Mouse (Mus musculus): ENCODE results near the gene Chchd3. TPM values are rescaled to one million over a fixed set of nuclear protein-coding genes. Genes with fewer than 3 reads are reported as not detected.
A peak's percentile ranks its signal among the peaks of the same experiment; 100 is the strongest.

Chchd3 gene
- total and polyA plus RNA-seq, 3 experiments = 205 to 243 TPM; not detected in 1

DNA sequence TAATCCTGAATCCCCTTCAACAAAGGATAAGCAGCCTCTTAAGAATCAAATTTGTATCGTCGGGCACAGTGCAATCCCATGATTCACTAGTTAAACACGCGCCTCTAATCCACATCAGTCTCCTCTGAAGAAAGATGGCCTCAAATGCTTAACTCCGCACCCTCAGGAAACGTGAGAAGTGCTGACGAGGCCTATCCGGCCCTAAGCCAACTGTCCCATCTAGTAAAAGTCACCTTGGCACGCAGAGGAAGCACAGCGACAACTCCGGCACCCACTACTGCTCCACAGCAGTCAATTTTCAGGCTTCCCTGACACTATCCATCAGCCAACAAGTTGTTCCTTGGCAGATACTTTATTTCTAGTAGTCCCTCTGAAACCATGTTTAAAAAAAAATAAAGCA lies 78.8 kb downstream of the Chchd3 start:
- no peak overlapping the region for H3K27ac ChIP-seq (ENCODE audit: control insufficient read depth, low read depth, low read length)
- H3K36me3 ChIP-seq (ENCODE audit: control insufficient read depth in 1 of 2, insufficient read depth in 2 of 2, low read length in 2 of 2) = peaks cover under 1 to 3% of the 10 kb centered on the region in 2 experiments; a peak in 2 of 4 replicates
- no peaks in the 10 kb centered on the region for H3K4me1 ChIP-seq (ENCODE audit: control insufficient read depth in 1 of 2, insufficient read depth in 2 of 2, low read length in 2 of 2)
- H3K79me2 ChIP-seq (ENCODE audit: control insufficient read depth, insufficient read depth, low read length, poor library complexity) = peaks cover 12% of the 10 kb centered on the region
- no peak overlapping the region for H3K4me3 ChIP-seq (ENCODE audit: control insufficient read depth in 1 of 2, insufficient read depth in 1 of 2, low read depth in 2 of 2, low read length in 2 of 2)
- TF ChIP-seq MAFK (IDR thresholded peaks at IDR 0.05; ENCODE audit: borderline replicate concordance, low read depth, low read length) (no peak), EP300 (IDR thresholded peaks at IDR 0.05; ENCODE audit: low read depth in 1 of 2, low read length in 2 of 2) (no peak), ETS1 (IDR thresholded peaks at IDR 0.05; ENCODE audit: low read depth, low read length) (no peak), MYC (IDR thresholded peaks at IDR 0.05; ENCODE audit: low read depth, low read length) (no peak), CTCF (IDR thresholded peaks at IDR 0.05 in 2 of 3, conservative IDR thresholded peaks at IDR 0.05 in 1 of 3; ENCODE audit: control insufficient read depth in 1 of 3, insufficient read depth in 1 of 3, low read depth in 2 of 3, low read length in 3 of 3, poor library complexity in 1 of 3, severe bottlenecking in 1 of 3) (no peak), UBTF (IDR thresholded peaks at IDR 0.05; ENCODE audit: borderline replicate concordance, insufficient read depth, low read depth, low read length) (no peak), CHD1 (IDR thresholded peaks at IDR 0.05; ENCODE audit: low read depth, low read length) (no peak), BHLHE40 (IDR thresholded peaks at IDR 0.05; ENCODE audit: borderline replicate concordance, low read depth, low read length) (no peak), POLR2AphosphoS2 (IDR thresholded peaks at IDR 0.05; ENCODE audit: low read length) (no peak), ZMIZ1 (IDR thresholded peaks at IDR 0.05; ENCODE audit: low read depth, low read length) (no peak), GATA1 (IDR thresholded peaks at IDR 0.05; ENCODE audit: low read depth, low read length) (no peak), TCF12 (IDR thresholded peaks at IDR 0.05; ENCODE audit: low read depth, low read length) (no peak)
- no peaks in the 10 kb centered on the region for H3K27me3 ChIP-seq (ENCODE audit: control insufficient read depth in 1 of 2, insufficient read depth in 2 of 2, low read length in 2 of 2)
- no peaks in the 10 kb centered on the region for H3K9me3 ChIP-seq (replicated peaks; ENCODE audit: insufficient read depth, low read length)
- DNase-seq (ENCODE audit: low read depth, low spot score) = no peak
- no peak overlapping the region for H3K9ac ChIP-seq (ENCODE audit: control insufficient read depth, low read depth, low read length, poor library complexity, severe bottlenecking)

DNA sequence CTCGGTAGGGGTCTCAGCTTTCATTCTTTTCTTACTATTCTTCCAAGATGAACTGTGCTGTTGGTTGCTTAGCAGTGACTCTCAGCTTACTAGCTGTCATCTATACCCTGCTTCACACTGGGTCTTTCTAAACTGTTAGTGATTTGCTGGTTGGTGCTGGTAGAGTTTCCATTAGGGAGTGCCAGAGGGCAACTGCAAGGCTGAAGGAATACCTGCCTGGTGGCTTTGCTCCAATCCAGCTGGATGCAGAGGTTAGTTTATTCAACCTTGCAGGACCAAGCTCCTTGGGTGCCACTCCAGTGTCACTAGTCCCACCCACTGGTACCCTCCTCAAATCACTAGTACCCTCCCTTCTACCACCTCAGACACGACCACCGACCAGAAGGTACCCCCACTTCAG lies 81.2 kb downstream of the Chchd3 start:
- Histone ChIP-seq H3K4me1 (ENCODE audit: control insufficient read depth in 1 of 2, insufficient read depth in 2 of 2, low read length in 2 of 2) (peaks cover 12% of the 10 kb centered on the region in 2 experiments), H3K36me3 (ENCODE audit: control insufficient read depth in 1 of 2, insufficient read depth in 2 of 2, low read length in 2 of 2) (peaks cover 2 to 19% of the 10 kb centered on the region in 2 experiments; a peak in 2 of 4 replicates), H3K79me2 (ENCODE audit: control insufficient read depth, insufficient read depth, low read length, poor library complexity) (peaks cover 16% of the 10 kb centered on the region), H3K27ac (ENCODE audit: control insufficient read depth, low read depth, low read length) (no peak overlapping the region), H3K9ac (ENCODE audit: control insufficient read depth, low read depth, low read length, poor library complexity, severe bottlenecking) (no peak overlapping the region), H3K9me3 (replicated peaks; ENCODE audit: insufficient read depth, low read length) (no peaks in the 10 kb centered on the region), H3K4me3 (ENCODE audit: control insufficient read depth in 1 of 2, insufficient read depth in 1 of 2, low read depth in 2 of 2, low read length in 2 of 2) (no peak overlapping the region), H3K27me3 (ENCODE audit: control insufficient read depth in 1 of 2, insufficient read depth in 2 of 2, low read length in 2 of 2) (no peaks in the 10 kb centered on the region)
- no peak for DNase-seq (ENCODE audit: low read depth, low spot score)
- TF ChIP-seq CTCF (IDR thresholded peaks at IDR 0.05 in 2 of 3, conservative IDR thresholded peaks at IDR 0.05 in 1 of 3; ENCODE audit: control insufficient read depth in 1 of 3, insufficient read depth in 1 of 3, low read depth in 2 of 3, low read length in 3 of 3, poor library complexity in 1 of 3, severe bottlenecking in 1 of 3) = peak in 1 of 3 experiments; percentile 4; a peak in 1 of 6 replicates
- TF ChIP-seq TCF12 (IDR thresholded peaks at IDR 0.05; ENCODE audit: low read depth, low read length) = no peak
- no peak for TF ChIP-seq SIN3A (IDR thresholded peaks at IDR 0.05; ENCODE audit: low read length)
- TF ChIP-seq MXI1 (IDR thresholded peaks at IDR 0.05; ENCODE audit: low read depth, low read length) = no peak
- no peak for TF ChIP-seq ZNF384 (IDR thresholded peaks at IDR 0.05; ENCODE audit: low read depth, low read length)
